Mouse (Mus musculus) cerebellum, adult (tissue): ENCODE measurements at regions not wholly inside any gene's neighbourhood (a gene's known extent, or its start where the extent isn't known, plus 50 kb on each side); places are given as distances from the start of the nearest gene placed in this dataset.
A peak's percentile ranks its signal among the peaks of the same experiment; 100 is the strongest.

Experiments
- ATAC-seq: cut with Nextera tagmentation; 2 replicates; pipeline ENCODE4 v1.9.2; 2017; ENCODE audit warnings: mild to moderate bottlenecking, moderate library complexity, mixed read lengths; ENCODE audit not compliant: insufficient number of reproducible peaks, low FRiP score, low TSS enrichment

DNA sequence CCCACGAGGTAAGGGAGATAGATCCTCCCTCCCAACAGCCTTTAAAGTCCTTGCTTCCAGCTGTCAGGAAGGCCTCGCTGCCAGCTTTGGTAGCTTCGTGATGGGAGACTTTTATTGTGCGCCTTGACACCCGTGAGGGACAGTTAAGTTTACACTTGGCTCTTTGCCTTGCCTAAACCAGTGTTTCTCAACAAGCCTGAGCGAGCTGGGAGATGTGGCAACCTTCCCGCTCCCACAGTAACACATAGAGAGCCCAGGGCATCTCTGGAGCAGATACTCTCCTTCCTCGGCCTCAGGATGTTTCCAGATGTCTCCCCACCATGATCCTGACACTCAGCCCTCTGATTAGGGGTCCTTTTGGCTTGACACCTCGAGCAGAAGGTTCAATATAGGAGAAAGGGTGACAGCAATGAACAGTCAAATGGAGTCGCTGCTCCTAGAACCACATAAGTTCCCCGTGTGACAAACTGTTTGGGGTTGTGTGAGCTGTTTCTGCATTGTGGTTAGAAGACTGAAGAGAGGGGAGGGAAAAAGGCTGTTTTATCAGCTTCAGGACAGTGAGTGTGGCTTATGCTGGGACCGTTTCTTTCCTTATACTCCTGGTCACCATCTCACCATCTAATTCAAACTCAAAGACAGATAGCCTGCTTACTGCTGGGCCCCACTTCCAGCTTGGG lies 129.1 kb upstream of the Rnaseh2b start:
- no peak for ATAC-seq

DNA sequence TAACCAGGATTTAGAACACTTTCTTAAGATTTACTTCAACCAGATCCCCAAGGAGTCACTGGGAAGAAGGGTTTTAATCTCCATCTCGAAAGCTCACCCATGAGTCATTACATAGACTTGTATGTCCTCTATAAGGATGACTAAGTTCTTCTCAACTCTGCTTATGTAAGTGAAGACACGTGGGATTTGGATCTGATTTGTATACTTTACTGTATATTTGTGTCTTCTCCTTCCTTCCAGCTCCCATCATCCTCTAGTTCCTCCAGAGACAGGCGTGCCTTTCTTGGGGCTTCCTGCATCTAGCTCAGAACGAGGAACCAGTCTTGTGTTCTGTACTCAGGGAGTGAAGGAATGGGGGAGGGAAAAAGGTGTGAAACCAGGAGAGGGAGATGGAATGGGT lies 127.5 kb upstream of the Rnaseh2b start:
- ATAC-seq, result no peak

DNA sequence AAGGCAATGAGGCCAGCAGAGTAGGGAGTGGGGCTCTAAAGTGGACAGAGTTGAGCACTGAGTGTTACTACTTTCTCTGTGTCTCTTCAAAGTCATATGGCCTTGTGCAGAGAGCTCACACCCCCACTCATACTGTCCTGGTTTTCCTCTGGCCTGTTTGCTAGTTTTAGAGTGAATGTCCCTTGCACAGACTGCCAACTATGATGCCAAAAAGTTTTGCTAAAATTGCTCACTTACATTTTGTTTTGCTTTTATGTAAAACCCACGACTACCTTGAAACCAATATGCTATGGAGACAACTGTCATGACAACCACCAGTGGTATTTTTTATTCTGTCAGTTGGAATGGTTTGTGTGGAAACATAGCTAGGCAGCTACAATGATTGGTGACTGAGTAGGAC lies 126.4 kb upstream of the Rnaseh2b start:
- ATAC-seq, result no peak

DNA sequence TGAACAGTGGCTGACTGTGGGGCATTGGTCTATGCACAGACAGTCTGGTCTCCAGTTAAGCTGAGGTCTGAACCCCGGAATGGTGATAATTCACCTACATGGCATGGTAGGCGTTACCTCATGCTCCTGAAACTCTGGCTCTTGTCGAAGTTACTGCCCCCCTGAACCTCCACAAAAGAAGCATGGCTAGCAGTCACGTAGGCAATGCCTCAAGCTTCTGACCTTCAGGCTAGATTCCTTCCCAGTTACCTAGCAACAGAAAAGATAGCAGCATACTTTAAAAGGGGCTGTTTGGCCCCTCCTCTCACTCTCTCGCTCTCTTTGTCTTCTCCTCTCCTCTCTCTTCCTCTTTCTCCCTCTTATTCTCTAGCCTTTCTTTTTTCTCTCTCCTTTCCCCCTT lies 125.8 kb upstream of the Rnaseh2b start:
- ATAC-seq, result no peak

DNA sequence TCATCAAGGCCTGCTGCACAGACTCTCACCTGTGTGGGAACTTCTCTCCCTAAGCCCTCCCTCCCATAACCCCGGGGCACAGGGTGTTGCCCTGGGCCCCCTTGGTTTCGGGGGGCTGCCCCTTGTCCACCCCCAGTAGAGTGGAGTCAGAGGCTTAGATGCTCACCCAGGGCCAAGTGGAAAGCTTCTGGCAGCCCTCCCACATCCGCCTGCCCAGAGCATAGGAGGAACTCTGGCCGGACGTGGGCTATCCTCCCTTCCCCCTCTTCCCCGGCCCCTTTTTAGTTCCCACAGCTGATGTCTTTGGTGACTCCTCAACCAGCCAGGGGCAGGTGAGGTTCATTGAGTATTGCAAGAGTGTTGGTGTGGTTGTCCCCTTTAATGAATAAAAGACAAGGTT lies 125.3 kb upstream of the Rnaseh2b start:
- ATAC-seq, result no peak

DNA sequence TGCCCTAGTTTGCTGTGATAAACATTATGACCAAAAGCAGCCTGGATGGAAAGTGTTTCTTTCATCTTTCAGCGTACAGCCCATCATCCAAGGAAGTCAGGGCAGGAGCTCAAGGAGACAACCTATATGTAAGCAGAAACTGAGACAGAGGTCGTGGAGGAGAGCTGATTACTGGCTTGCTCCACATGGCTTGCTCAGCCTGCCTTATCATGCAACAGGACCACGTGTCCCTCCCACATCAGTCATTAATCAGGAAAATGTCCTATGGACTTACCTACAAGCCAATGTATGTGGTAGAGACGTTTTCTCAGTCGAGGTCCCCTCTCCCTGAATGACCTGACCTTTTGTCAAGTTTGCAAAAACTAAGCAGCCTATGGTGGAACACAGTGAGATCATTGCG lies 123.7 kb upstream of the Rnaseh2b start:
- ATAC-seq, result no peak

DNA sequence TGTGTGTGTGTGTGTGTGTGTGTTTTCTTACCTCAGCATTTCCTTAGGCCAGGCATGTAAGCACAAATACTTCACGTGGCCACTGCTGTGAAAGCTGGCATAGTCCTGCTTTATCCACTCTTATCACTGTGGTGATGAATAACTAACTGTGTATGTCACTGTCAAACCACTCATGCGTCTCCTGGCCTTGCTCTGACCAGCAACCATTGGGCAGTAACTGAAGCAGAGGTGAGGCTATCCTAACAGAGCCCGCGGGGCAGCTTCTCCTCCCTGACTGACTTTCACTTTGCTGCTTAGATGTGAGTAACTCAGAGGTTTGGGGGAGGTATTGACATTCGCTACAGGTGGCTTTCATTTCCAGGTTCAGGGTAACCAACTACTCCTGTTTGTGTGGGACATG lies 122.0 kb upstream of the Rnaseh2b start:
- no peak for ATAC-seq

DNA sequence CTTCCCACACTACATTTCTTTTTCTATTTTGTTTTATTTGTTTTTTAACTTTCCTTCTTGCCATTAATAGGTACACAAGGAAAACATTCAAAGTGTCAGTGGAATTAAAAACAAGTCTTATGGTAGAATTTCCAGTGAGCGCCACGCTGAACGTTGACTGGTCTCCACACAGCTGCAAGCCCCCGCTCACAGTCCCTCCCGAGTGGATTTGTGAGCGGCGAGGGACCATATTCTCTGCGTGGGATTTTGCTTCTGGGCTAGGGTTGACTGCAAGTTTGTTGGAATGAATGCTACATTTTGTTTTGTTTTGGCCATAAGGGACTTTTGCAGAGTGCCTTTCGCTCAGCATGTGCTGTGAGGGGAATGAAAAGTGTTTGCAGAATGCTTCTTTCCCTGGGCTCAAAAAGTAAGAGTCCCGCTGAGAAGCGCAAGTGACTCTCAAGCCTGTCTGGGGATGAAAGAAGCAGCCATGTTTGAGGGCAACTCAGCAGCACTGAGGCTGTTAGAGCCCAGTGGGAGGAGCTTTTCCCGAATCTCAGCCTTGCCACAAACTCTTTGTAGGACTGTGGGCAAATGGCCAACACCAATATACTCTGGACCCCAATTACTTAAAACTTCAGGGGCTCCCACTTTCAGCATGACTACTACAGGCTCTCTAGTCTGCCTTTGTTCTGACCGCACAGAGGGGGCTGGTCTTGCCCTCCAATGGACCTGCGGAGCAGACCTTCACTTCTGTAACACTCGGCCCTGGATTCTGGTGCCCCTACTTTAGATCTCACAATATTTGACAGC lies 120.9 kb upstream of the Rnaseh2b start:
- ATAC-seq, result no peak

DNA sequence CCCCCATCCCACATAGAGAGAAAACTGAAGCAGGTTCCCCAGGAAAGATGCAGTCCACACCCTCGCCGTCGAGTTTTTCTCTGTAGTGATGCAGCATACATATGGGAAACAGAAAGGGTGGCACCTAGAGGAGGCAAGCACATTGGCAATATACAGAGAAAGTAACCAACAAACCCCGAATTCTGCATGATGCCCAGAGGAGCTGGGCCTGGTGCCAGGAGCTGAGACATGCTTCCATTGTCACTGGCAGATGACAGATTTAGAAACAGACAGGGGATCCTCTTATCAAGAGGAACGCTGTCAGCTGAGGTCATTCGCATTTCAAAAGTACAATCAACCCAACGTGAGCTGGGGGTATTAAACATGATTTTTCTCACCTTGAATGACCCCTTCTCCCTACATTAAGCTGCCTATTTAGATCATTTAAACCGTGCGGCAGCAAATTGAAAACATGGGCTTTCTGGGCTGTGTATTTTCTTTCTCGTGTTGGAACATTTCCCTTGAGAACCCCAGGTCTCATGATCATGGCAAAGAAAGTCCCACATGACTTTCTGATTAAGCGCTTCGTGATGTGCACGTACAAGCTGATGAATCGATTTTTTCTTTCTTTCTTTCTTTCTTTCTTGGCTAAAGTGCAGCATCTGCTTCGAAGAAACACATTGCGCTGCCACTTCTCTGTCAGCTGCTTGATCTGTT lies 118.4 kb upstream of the Rnaseh2b start:
- ATAC-seq, result peak; percentile 47; the same call in 1 of the 2 replicates

DNA sequence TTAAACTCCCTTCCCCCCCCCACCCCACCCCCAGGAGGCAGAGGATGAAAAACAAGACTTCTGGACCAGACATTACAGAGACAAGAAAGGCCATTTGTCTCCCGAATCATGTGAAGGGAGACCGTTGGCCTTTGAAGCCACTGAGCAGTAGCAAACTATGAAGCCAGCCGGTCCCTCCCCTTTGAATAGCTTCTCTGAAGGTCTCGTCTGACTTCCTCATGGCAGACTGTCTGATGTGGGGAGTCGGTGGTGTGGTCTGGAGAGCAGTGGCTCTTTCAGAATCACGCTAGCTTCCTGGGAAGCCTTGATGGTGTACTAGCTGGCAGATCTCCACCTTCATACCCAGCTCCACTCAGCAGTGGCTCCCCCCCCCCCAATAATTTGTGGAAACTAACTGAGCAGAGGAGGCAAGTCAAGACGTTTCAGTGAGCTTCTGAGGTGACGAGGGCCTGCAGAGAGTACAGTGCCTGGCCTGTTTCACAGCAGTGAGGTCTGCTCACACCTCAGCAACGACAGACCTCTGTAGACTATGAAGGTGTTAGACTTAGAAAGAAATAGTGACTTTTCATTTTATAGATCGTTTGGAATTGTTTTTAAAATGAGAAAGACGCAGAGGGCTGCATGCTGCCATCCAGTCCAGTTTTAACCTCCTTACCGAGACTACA lies 116.9 kb upstream of the Rnaseh2b start:
- ATAC-seq, result no peak

DNA sequence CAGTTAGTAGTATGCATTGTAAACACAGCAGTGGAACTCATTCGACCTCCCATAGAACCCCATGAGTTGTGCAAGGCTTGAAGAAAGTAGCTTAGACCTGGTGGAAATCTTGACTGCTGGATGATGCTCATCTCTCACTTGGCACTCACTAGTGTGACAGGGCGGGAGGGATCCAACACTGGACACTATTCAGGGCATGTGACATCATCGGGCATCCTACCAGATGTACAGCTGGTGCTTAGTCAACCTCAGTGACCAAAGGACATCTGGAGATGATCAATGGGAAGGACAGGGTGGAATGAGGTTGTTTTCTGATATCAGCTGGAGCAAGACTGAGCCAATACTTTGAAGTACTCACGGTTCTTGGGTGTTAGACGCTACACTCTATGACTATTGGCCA lies 114.9 kb upstream of the Rnaseh2b start:
- no peak for ATAC-seq

DNA sequence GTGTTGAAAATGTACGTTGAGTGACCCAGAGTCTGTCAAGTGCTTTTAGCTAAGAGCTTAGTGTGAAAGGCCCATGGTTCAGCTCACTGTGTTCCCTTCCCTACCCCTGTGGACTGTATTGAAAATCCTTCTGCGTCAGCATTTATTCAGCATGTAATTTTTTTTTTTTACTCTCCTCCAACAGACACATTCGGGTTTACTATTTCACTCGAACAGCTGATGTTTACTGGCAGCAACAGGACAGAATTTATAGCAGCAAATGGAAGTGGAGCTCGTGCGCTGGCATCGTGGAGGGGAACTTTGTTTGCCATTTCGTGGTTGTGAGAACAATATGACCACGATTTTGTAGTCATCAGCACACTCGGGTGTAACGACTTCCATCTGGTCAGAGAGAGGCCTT lies 105.0 kb upstream of the Rnaseh2b start:
- ATAC-seq, result no peak

DNA sequence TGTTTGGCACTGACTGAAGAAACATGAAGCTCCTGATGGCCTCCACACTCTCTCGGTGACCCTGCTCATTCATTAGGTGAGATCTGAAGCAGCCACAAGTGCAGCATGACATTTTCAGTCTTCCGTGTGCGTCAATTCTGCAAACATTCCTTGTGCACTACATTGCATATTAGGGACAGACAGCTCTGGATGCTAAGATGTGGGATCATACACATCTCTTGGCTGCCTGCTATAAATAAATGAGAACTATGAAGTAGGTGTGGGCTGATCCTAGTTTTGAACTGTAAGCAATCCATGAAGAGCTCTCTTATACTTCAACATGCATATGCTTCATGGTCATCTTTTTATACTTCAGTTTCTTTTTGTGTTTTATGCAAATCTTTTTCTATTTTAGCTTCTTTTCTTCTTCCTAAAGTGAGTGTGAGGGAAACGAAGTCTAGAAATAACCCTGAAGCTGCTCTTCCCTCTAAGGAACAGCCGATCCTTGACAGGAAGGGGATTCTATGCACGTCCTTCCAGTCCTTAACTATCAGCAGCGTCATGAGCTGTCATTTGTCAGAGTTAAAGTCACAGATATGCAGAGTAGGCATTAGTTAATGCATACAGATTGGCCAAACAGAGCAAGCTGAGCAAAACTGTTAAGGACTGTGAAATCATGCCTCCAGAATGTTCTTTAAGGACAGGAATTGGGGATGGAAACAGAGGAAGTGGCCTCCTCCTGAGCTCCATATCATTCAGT lies 104.1 kb upstream of the Rnaseh2b start:
- ATAC-seq, result no peak

DNA sequence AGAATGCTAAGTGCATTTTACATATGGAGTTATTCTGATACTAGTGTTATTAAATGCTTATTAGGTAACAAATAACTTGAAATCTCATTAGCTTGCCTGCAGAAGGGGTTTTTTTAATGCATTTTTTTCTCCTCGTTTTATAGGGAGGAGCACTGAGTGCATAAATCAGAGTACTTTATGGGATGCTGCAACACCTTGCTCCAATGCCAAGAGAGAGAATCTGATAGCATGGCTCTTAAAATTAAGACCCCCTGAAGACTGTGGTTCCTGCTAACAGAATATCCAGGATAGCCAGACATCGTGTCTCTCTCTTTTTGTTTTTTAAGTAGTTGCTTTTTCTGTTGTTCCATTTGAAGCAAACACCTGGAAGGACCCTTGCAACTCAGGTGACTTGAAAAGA lies 100.8 kb upstream of the Rnaseh2b start:
- no peak for ATAC-seq

DNA sequence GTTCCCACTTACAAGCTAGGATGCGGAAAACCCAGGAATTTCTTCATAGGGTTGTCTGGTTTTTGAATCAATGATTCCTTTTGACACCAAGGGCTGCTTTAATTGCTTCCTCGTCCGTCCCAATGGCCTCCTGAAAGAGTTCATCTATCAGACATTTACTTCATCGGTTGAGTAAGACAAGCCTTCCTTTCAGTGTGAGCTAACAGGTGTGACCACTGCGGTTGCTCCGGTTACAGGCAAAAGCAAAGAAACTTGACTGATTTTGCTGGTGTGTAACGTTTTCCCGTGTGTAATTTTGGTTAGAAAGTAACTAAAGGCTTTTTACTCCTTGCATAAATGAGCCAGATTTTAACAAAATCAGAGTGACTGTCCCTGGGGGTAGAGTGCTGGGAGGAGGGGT lies 99.6 kb upstream of the Rnaseh2b start:
- no peak for ATAC-seq

DNA sequence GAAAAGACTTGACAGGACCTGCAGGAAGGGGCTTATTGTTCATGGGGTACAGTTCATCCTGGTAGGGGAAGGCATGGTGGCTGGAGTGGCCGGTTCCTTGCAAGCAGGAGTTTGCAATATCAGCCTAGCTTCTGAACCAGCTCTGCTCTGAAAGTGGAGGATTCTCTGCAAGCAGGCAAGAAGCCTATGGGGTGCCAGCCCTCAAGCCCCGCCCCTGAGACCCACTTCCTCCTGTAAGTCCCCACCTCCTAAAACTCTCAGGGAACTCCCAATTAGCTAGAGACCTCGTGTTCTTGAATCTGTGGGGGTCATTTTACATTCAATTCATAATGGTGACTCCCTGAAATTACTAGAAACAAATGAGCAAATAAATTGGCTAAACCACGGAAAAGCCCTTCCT lies 99.0 kb upstream of the Rnaseh2b start:
- no peak for ATAC-seq

DNA sequence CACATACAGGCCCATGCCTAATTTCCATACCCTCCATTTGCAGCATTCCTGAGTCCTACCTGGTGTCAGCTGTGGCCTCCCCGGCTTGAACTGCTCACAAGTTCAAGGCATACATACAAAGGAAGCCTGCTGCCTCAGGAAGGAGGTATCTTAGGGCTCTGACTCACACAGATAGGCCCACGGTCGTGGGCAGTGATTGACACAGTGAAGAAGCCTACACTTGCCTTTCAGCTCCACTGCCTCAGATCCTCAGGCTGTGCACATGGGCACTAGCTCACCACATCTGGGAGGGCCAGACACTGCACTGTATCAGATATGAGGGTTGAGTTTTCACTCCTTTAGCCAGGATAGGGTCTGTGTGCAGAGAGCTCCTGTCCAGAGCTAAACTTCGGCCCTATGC lies 95.6 kb upstream of the Rnaseh2b start:
- no peak for ATAC-seq

DNA sequence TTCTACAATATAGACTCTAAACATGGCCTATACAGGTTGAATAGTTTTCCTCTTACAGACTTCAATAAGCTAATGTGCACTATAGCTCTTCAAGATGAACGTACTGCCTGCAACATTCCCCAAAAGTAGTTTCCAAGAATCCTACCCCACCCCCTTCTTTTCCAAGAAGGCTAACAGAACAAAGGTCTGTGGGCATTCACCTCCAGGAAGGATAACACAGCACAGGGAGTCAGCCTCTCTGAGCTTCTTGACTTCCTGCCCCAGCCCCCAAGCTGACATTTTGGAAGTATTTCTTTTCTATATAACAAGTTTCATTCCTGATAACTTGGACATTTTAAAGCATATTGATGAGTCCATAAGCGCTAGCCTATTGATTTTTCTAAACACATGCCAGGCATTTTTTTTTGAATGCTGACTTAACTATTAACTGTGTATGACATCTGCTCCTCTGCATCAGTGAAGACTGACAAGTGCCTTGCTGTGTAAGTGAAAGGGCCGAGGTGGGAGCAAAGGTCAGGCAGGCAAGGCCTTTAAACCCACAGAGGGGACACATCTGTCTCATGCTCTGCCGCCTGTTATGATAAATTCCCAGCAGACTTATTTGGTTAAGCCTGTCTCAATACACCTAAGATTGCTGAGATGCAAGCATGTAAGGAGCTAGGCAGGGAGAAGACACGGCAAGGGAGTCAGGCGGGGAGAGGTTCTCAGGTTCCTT lies 93.8 kb upstream of the Rnaseh2b start:
- no peak for ATAC-seq

DNA sequence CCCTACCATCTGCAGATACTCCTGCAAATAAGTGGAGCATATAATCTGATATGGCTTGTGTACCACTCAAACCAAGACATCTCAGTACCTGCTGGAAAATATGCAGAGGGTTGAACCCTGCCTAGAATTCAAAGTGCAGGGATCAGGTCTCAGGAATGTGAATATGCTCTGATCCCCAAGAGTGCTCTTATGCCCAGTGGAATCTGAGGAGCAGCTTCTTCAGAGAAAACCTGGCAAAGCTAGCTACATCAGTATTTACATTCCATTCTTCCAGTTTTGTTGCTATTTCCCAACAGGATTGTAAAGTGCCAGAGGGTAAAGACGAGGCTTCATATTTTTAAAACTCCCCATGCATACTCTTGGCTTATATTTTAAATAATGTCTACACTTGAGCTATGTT lies 77.3 kb upstream of the Rnaseh2b start:
- no peak for ATAC-seq

DNA sequence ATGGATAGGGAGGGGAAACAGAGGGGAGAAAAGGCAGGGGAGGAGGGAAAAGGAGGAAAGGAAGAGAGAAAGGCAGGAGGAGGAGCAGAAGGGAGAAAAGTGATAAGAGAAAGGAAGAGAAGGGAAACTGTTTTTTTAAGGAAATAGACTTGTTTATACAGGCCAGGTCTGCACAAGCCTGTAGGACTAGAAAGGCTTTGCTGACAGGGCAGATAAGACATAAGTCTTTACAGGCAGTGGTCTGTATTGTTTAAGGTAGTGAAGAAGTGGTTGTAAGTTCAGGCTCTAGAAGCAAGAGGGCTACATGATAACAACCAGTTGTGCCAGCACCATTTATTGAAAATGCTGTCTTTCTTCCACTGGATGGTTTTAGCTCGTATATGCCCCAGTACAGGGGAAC lies 75.4 kb upstream of the Rnaseh2b start:
- no peak for ATAC-seq
